ENCODE assay signal across 19 mouse cellular contexts in the genomic region with DNA sequence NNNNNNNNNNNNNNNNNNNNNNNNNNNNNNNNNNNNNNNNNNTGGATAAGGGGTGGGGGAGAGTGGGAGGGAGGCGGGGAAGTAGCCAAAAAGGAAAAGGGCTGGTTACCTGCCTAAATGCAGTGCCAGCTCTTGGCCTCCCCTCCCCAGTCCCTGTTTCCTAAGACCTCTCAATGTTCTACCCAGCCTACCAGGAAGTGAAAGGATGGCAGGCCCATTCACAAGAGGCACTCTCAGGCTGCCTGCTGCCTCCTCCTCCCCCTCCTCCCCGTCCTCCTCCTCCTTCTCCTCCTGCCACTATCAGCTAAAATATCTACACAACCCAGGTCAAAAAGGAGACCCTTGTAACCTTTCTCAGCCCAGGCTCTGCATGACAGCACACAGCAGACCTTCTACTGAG.
"Had no signal": no experiment of that assay in that cellular context is flagged by ENCODE, and none has a peak within 500 bp of the region (broad histone marks: within the 10 kb centered on the region; RNA-seq: fewer than 3 reads in every experiment).

No protein-coding gene starts in this region.

- DNase-seq: kidney, adult 11 months; kidney, adult 8-10 months; kidney, postnatal 25 days; layer of hippocampus, adult 9-11 months; liver; lung, postnatal 14 days; thymus, adult 18-20 months; thymus, postnatal 36 days had no signal

- H3K27me3 ChIP-seq: limb, embryonic 13.5 days; liver, embryonic 12.5 days; liver, embryonic 15.5 days; lung, embryonic 15.5 days; midbrain, embryonic 12.5 days; neural tube, embryonic 13.5 days had no signal

- H3K9ac ChIP-seq: limb, embryonic 13.5 days; liver, embryonic 12.5 days; liver, embryonic 15.5 days; lung, embryonic 15.5 days; midbrain, embryonic 12.5 days; neural tube, embryonic 13.5 days had no signal

- H3K27ac ChIP-seq: layer of hippocampus, adult 2 months; limb, embryonic 10.5 days; limb, embryonic 13.5 days; liver, embryonic 12.5 days; liver, embryonic 15.5 days; lung, embryonic 15.5 days; macrophage; midbrain, embryonic 12.5 days; neural tube, embryonic 13.5 days had no signal

- H3K36me3 ChIP-seq: limb, embryonic 10.5 days; limb, embryonic 13.5 days; liver, embryonic 12.5 days; liver, embryonic 15.5 days; lung, embryonic 15.5 days; midbrain, embryonic 12.5 days; neural tube, embryonic 13.5 days had no signal

- H3K9me3 ChIP-seq: limb, embryonic 10.5 days; limb, embryonic 13.5 days; liver, embryonic 12.5 days; liver, embryonic 15.5 days; lung, embryonic 15.5 days; midbrain, embryonic 12.5 days; neural tube, embryonic 13.5 days had no signal

- H3K4me2 ChIP-seq: limb, embryonic 13.5 days; liver, embryonic 12.5 days; liver, embryonic 15.5 days; lung, embryonic 15.5 days; midbrain, embryonic 12.5 days; neural tube, embryonic 13.5 days had no signal

- H3K4me3 ChIP-seq: layer of hippocampus, adult 2 months; limb, embryonic 10.5 days; limb, embryonic 13.5 days; liver, embryonic 12.5 days; liver, embryonic 15.5 days; lung, embryonic 15.5 days; midbrain, embryonic 12.5 days; myocyte; neural tube, embryonic 13.5 days had no signal

- ATAC-seq: liver, embryonic 12.5 days; midbrain, embryonic 16.5 days had no signal
